Mouse (Mus musculus) intestine, embryonic 14.5 days (tissue): ENCODE measurements around the gene Arpc1b. TPM values are rescaled to one million over a fixed set of nuclear protein-coding genes. Genes with fewer than 3 reads are reported as not detected.
A peak's percentile ranks its signal among the peaks of the same experiment; 100 is the strongest.
"Not testable (repeated sequence)": the region's sequence is repeated elsewhere in the genome, so short reads cannot be mapped to it uniquely, and the experiment has no call there.

ENCODE experiments used
- ATAC-seq: fragments of 200-750 bp; cut with Nextera tagmentation; replicated peaks from 2 replicates; pipeline ENCODE4 v1.8.0; 2017; ENCODE audit warnings: low read depth, moderate number of reproducible peaks, moderate TSS enrichment, moderate library complexity; ENCODE audit not compliant: low FRiP score, low TSS enrichment
- DNase-seq: peaks from one replicate; pipeline ENCODE4 v3.0.0-alpha.2; 2018; ENCODE audit warnings: low spot score
- H3K27ac ChIP-seq: fragments of 300-500 bp; sonication (generic); 2 replicates; pipeline ENCODE4 v1.5.1; 2014; ENCODE audit warnings: low read depth, mild to moderate bottlenecking, control low read depth
- H3K27me3 ChIP-seq: fragments of 300-500 bp; sonication (generic); replicated peaks from 2 replicates; pipeline ENCODE4 v1.6.1; 2014; ENCODE audit warnings: low read length, control low read depth; ENCODE audit not compliant: control insufficient read depth, insufficient read depth
- H3K36me3 ChIP-seq: fragments of 300-500 bp; sonication (generic); 2 replicates; pipeline ENCODE4 v1.6.1; 2014; ENCODE audit warnings: low read length, control low read depth; ENCODE audit not compliant: control insufficient read depth, insufficient read depth
- H3K4me1 ChIP-seq: fragments of 300-500 bp; sonication (generic); replicated peaks from 2 replicates; pipeline ENCODE4 v1.6.1; 2014; ENCODE audit warnings: low read length, control low read depth, mixed read lengths; ENCODE audit not compliant: control insufficient read depth, insufficient read depth
- H3K4me2 ChIP-seq: fragments of 300-500 bp; sonication (generic); 2 replicates; pipeline ENCODE4 v1.6.1; 2014; ENCODE audit warnings: low read length
- H3K4me3 ChIP-seq: fragments of 300-500 bp; sonication (generic); 2 replicates; pipeline ENCODE4 v1.5.1; 2014; ENCODE audit warnings: low read depth, low read length, control low read depth, mixed read lengths
- H3K9ac ChIP-seq: fragments of 300-500 bp; sonication (generic); 2 replicates; pipeline ENCODE4 v1.6.1; 2014; ENCODE audit warnings: mild to moderate bottlenecking, low read length
- H3K9me3 ChIP-seq: fragments of 300-500 bp; sonication (generic); 2 replicates; pipeline ENCODE4 v1.6.1; 2016; ENCODE audit warnings: low read length, control low read depth; ENCODE audit not compliant: control insufficient read depth
- WGBS: fragments of 180-500 bp; shearing (Covaris S2); extraction: QIAGEN DNeasy Blood & Tissue Kit; methylation state at CpG from one replicate; pipeline ENCODE4 v1.1.7; 2014; 5-methylcytosine and 5-hydroxymethylcytosine counted together
- polyA plus RNA-seq: library from polyadenylated mRNA; unstranded; fragments of >200 nt; fragmentation: Nextera tagmentation; extraction: Ambion mirVana; gene quantifications from 2 replicates; pipeline ENCODE4 v1.2.1, GENCODE M21; 2014

Gene Arpc1b
- polyA plus RNA-seq: 281 and 305 TPM in 2 replicates

- peak within 1 kb of the TSS; percentile 76 for H3K9ac ChIP-seq
- WGBS: under 1% methylated on average over 48 of the region's 53 CpGs
These were observed at the start of gene Arpc1b for GRCm38 (mm10) chr5:145114071-145114605. TSS of gene Arpc1b (plus strand) at chr5:145114215.

GRCm38 (mm10) chr5:145064765-145065340 lies 49.2 kb upstream of the Arpc1b start:
- H3K9me3 ChIP-seq: no peaks in the 10 kb centered on the region
- no peak overlapping the region for H3K9ac ChIP-seq
- H3K27ac ChIP-seq: no peak overlapping the region
- no peaks in the 10 kb centered on the region for H3K4me1 ChIP-seq
- WGBS: 85% methylated on average over 1 of the region's 1 CpGs
- no peak overlapping the region for H3K4me3 ChIP-seq
- ATAC-seq: no peak
- no peaks in the 10 kb centered on the region for H3K27me3 ChIP-seq
- no peak for DNase-seq
- no peak overlapping the region for H3K4me2 ChIP-seq
- no peaks in the 10 kb centered on the region for H3K36me3 ChIP-seq

More at GRCm38 (mm10) chr5:145114071-145114605, at the start of gene Arpc1b:
- Histone ChIP-seq H3K4me1 (peaks cover 20% of the 10 kb centered on the region; the same call in 1 of the 2 replicates), H3K4me2 (peak within 1 kb of the TSS; percentile 58), H3K27me3 (no peaks in the 10 kb centered on the region), H3K36me3 (peaks cover 15% of the 10 kb centered on the region), H3K27ac (peak within 1 kb of the TSS; percentile 40; the same call in 1 of the 2 replicates), H3K9me3 (0 out of 2 replicates have a peak, but pooled peaks cover 1% of the 10 kb centered on the region), H3K4me3 (peak within 1 kb of the TSS; percentile 64)
- ATAC-seq: peak; percentile 77
- DNase-seq: peak; percentile 77

GRCm38 (mm10) chr5:145068863-145069262 lies 45.2 kb upstream of the Arpc1b start:
- no peaks in the 10 kb centered on the region for H3K4me1 ChIP-seq
- H3K4me2 ChIP-seq: no peak overlapping the region
- no peak overlapping the region for H3K9ac ChIP-seq
- H3K27me3 ChIP-seq: no peaks in the 10 kb centered on the region
- H3K9me3 ChIP-seq: no peaks in the 10 kb centered on the region
- no peak overlapping the region for H3K27ac ChIP-seq
- DNase-seq: no peak
- ATAC-seq: no peak
- no peaks in the 10 kb centered on the region for H3K36me3 ChIP-seq
- H3K4me3 ChIP-seq: no peak overlapping the region
- 58% methylated on average over 3 of the region's 3 CpGs for WGBS

GRCm38 (mm10) chr5:145069707-145070106 lies 44.3 kb upstream of the Arpc1b start:
- H3K27ac ChIP-seq: no peak overlapping the region
- WGBS: 1% methylated on average over 5 of the region's 5 CpGs
- no peak overlapping the region for H3K4me2 ChIP-seq
- DNase-seq: peak; percentile 85
- no peak overlapping the region for H3K4me3 ChIP-seq
- H3K9ac ChIP-seq: no peak overlapping the region
- no peaks in the 10 kb centered on the region for H3K27me3 ChIP-seq
- no peaks in the 10 kb centered on the region for H3K4me1 ChIP-seq
- H3K36me3 ChIP-seq: no peaks in the 10 kb centered on the region
- ATAC-seq: peak; percentile 55; the same call in 1 of the 2 replicates
- H3K9me3 ChIP-seq: no peaks in the 10 kb centered on the region

GRCm38 (mm10) chr5:145071342-145071741 lies 42.7 kb upstream of the Arpc1b start:
- ATAC-seq (no peak), DNase-seq (no peak)
- H3K4me3 ChIP-seq: no peak overlapping the region
- H3K9me3 ChIP-seq: no peaks in the 10 kb centered on the region
- WGBS: 50% methylated on average over 6 of the region's 6 CpGs
- no peaks in the 10 kb centered on the region for H3K27me3 ChIP-seq
- H3K4me2 ChIP-seq: no peak overlapping the region
- H3K36me3 ChIP-seq: no peaks in the 10 kb centered on the region
- H3K4me1 ChIP-seq: no peaks in the 10 kb centered on the region
- H3K9ac ChIP-seq: no peak overlapping the region
- no peak overlapping the region for H3K27ac ChIP-seq

GRCm38 (mm10) chr5:145075081-145075480 lies 38.9 kb upstream of the Arpc1b start:
- DNase-seq: no peak
- H3K27me3 ChIP-seq: no peaks in the 10 kb centered on the region
- no peaks in the 10 kb centered on the region for H3K36me3 ChIP-seq
- 58% methylated on average over 3 of the region's 3 CpGs for WGBS
- no peak overlapping the region for H3K4me2 ChIP-seq
- H3K9me3 ChIP-seq: no peaks in the 10 kb centered on the region
- H3K4me1 ChIP-seq: no peaks in the 10 kb centered on the region
- no peak for ATAC-seq
- no peak overlapping the region for H3K9ac ChIP-seq
- H3K27ac ChIP-seq: no peak overlapping the region
- no peak overlapping the region for H3K4me3 ChIP-seq

GRCm38 (mm10) chr5:145081866-145082613 lies 32.0 kb upstream of the Arpc1b start:
- no peak for DNase-seq
- Histone ChIP-seq H3K27me3 (no peaks in the 10 kb centered on the region), H3K9ac (no peak overlapping the region), H3K36me3 (no peaks in the 10 kb centered on the region), H3K4me1 (peaks cover 7% of the 10 kb centered on the region), H3K4me3 (no peak overlapping the region), H3K9me3 (no peaks in the 10 kb centered on the region), H3K27ac (no peak overlapping the region), H3K4me2 (no peak overlapping the region)
- WGBS: 82% methylated on average over 10 of the region's 10 CpGs
- no peak for ATAC-seq

- H3K9ac ChIP-seq: peak overlapping the region; percentile 87
- H3K9me3 ChIP-seq, H3K4me1 ChIP-seq, DNase-seq, H3K36me3 ChIP-seq, H3K27me3 ChIP-seq: not testable (repeated sequence)
- H3K4me3 ChIP-seq: peak overlapping the region; percentile 85
- H3K4me2 ChIP-seq: peak overlapping the region; percentile 76
- WGBS: 51% methylated on average over 6 of the region's 6 CpGs
- ATAC-seq: 0 out of 2 replicates have a peak, but pooled peaks have one; percentile 17
- H3K27ac ChIP-seq: peak overlapping the region; percentile 73
These were observed 30.8 kb upstream of the Arpc1b start for GRCm38 (mm10) chr5:145083201-145083600.
